Mouse (Mus musculus): ENCODE results near the gene Cope.

The Cope gene

DNA sequence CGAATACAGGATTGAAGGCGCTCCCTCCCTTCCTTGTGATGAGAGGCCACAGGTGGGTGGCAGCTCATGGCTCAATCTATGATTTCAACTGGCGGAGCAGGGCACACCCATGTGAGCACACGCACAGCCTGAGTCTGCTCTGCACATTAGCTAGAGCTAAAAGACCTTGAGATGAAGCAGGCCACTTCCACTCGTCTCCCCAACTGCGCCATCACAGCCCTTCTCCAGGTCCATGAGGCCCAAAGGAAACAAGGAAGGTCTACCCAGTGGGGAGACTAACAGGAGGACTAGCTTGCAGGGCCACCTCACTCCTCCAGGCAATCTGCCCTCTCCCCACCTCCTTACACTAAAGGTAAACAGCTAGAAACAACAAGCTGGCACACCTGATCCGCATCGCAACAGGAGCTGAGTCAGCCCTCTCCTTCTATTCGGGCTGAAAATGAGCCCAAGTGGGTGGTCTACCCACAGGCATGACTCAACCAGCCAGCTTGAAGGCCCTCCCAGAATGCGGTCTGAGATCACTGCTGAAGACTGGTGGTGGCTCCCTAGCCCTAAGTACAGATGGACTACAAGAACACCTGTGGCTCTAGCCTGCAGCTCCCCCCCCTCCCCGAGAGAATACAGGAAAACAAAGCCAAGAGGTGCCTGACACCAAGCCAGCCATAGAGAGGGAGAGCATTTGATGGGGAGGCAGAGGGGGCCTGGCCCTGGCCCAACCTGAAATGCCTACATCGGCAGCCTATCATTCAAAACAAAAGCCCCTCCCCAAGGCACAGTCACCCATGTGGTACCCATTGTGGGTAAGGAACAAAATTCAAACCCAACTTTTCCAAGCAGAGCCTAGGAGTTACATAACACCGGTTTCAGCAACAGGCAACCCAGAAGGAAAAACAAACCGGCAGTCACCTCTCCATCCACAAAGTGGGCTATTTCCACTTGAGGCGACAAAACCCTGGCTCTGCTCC is 49.0 kb downstream of the Cope start:
- POLR2A ChIA-PET = interaction anchor here in 3 of 4 experiments (0.5 to 3.6 kb wide), 26 partner anchors 8 to 452 kb away, joined by 3 to 27 read pairs (median 4); partner anchors contain the start of genes Rex1bd (in 2 of the 3), Ell (in 1 of the 3), Gdf1 (in 1 of the 3) and Uba52 (in 1 of the 3)
- CTCF ChIA-PET = interaction anchor here (0.6 to 2.5 kb wide), 13 partner anchors 8 to 493 kb away, joined by 3 to 14 read pairs (median 5); partner anchors contain the start of genes Homer3 (in 1 of the 4) and Rex1bd (in 1 of the 4)

DNA sequence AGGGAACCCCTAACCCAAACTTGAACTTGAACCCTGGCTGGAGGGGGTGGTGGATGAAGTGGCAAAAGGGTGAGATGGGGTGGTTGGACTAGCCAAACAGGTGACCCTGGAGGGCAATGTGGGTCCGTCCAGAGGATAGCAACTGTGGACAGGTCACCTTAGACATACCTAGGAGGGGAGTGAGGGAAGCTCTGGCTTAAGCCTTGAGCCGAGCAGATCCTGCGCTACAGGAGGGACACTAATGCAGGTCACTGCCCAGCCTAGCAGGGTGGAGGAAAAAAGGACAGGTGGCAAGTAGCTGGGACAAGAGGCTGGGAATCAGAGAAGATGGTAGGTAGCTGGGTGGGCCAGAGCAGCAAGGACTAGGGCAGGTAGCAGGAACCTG is 49.7 kb downstream of the Cope start:
- ChIA-PET POLR2A (interaction anchor here (0.6 to 3.6 kb wide), 30 partner anchors 8 to 355 kb away, joined by 3 to 27 read pairs (median 6); partner anchors contain the start of genes Jund (in 2 of the 4), Rex1bd (in 2 of the 4), Cers1 (in 1 of the 4) and Klhl26 (in 1 of the 4)), CTCF (interaction anchor here (0.7 to 2.5 kb wide), 12 partner anchors 8 to 154 kb away, joined by 3 to 17 read pairs (median 6); partner anchors contain the start of genes Gdf1 (in 1 of the 4), Homer3 (in 1 of the 4) and Rex1bd (in 1 of the 4))

GRCm38 (mm10) chr8:70352657-70353151 is 50.4 kb downstream of the Cope start:
- ChIA-PET POLR2A (interaction anchor here (0.6 to 3.6 kb wide), 72 partner anchors 8 to 920 kb away, joined by 3 to 27 read pairs (median 4); partner anchors contain the start of genes Cers1 (in 2 of the 4), Fkbp8 (in 2 of the 4), Homer3 (in 2 of the 4) and Jund (in 2 of the 4)), CTCF (interaction anchor here in 3 of 4 experiments (0.6 to 2.5 kb wide), 19 partner anchors 9 to 727 kb away, joined by 3 to 17 read pairs (median 5); partner anchors contain the start of genes Gdf1 (in 1 of the 3), Homer3 (in 1 of the 3), Rex1bd (in 1 of the 3) and Zfp868 (in 1 of the 3))

DNA sequence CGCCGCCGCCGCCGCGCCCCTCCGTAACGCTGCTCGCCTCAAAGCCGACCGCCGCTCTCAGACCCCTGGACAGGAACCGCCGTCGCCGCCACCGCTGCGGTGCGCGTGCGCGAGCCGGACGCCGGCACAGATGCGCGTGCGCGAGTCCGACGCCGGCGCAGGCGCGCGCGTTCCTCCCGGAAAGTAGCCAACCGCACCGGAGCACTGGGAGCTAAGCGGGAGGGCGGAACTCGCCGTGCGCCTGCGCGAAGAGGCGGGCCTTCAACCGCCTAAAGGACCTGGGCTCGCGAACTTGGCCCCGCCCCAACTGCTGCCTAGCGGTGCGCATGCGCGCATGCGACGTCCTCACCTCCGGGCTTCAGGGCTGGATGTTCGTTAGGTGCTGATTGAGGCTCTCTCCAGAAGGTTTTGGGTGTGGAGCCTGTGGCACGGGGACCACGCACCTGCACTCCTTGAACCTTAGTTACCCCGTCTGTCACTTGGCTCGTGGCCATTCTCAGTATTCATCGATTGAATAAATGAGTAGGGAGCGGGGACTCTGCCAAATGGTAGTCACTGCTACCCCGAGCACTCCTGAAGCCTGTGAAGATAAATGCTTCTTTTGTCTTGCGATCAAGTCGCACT is 51.0 kb downstream of the Cope start, which contains the start of gene Upf1:
Gene Upf1, minus strand, starts transcription at position 85 of the 624 bp plus-strand sequence.
- CTCF ChIA-PET = interaction anchor here in 3 of 4 experiments (0.6 to 2.5 kb wide), 22 partner anchors 8 to 728 kb away, joined by 3 to 17 read pairs (median 4); partner anchors contain the start of genes Gdf1 (in 1 of the 3), Homer3 (in 1 of the 3) and Zfp868 (in 1 of the 3)
- POLR2A ChIA-PET = interaction anchor here (0.6 to 3.6 kb wide), 77 partner anchors 7 to 919 kb away, joined by 3 to 27 read pairs (median 4); partner anchors contain the start of genes Homer3 (in 3 of the 4), Slc25a42 (in 3 of the 4), Cers1 (in 2 of the 4) and Fkbp8 (in 2 of the 4)

DNA sequence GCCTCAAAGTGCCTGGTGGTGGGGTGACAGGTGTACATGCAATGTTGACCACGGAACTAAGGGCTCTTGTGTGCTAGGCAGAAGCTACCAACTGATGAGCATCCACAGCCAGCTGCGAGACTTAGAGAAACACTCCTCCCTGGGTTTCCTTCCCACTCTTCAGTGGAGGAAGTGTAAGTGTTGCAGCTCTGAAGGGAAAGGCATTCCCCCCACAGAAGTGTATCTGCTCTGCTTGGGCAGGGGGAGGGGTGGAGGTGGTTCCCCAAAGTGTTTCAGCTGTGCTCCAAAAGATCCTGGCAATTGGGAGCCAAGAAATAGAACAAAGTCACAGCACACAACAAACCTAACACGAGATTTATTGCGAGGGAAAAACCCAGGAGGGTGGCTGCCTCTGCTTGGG is 51.7 kb downstream of the Cope start:
- ChIA-PET CTCF (interaction anchor here in 2 of 4 experiments (1.0 to 2.5 kb wide), 8 partner anchors 10 to 84 kb away, joined by 3 to 17 read pairs (median 3); partner anchors contain the start of gene Homer3 (in 1 of the 2)), POLR2A (interaction anchor here in 3 of 4 experiments (0.8 to 3.6 kb wide), 26 partner anchors 10 to 486 kb away, joined by 3 to 27 read pairs (median 5); partner anchors contain the start of genes Slc25a42 (in 2 of the 3), Arrdc2 (in 1 of the 3), Comp (in 1 of the 3) and Fkbp8 (in 1 of the 3))

GRCm38 (mm10) chr8:70356111-70356510 is 53.8 kb downstream of the Cope start:
- ChIA-PET POLR2A (interaction anchor here in 3 of 4 experiments (0.6 to 1.2 kb wide), 7 partner anchors 8 to 354 kb away, joined by 3 to 5 read pairs (median 3); partner anchors contain the start of gene Uba52 (in 1 of the 3)), CTCF (interaction anchor here in 2 of 4 experiments (0.6 to 1.1 kb wide), 4 partner anchors 10 to 529 kb away, joined by 3 to 6 read pairs (median 3); no protein-coding TSS in a partner anchor)

DNA sequence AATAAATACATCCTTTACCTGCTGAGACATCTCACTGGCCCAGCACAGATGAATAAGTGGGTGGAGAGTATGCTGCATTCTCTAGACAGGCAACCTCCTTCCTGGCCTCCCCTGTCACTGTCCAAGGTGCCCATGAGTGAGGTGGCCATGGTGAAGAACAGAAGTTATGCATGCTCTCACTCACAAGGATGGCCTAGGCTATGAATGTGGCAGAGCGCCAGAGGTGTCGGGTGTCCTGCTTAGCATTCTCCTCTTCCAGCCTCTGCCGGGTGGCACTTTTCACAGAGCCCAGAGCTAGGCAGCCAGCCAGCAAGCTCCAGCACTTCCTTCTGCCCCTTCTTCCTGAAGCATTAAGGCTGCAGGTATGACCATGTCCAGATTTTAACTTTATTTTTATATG is 57.1 kb downstream of the Cope start:
- CTCF ChIA-PET = interaction anchor here in 2 of 4 experiments (0.7 to 1.2 kb wide), 3 partner anchors 15 to 62 kb away, joined by 3 read pairs; no protein-coding TSS in a partner anchor
- POLR2A ChIA-PET = no interaction called here

DNA sequence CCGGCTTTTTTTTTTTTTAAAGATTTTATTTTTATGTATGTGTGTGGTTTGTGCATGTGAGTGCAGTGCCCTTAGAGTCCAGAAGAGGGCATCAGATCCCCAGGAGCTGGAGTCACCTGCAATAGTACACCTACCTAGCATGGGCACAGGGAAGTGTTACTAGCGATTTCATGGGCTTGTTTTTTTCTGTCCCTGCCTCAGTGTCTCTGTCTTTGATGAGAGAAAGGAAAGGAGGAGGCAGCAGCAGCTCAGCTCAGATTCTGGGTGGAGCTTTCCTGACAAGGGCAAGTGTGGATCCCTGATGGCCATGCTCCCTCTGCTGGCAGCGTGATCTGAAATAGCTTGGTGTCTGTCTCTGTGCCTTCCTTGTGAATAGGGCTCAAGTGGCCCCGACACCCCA is 58.5 kb downstream of the Cope start:
- ChIA-PET POLR2A (interaction anchor here (0.5 to 2.1 kb wide), 27 partner anchors 8 to 398 kb away, joined by 3 to 8 read pairs (median 4); partner anchors contain the start of genes Comp (in 2 of the 4), Jund (in 1 of the 4), Klhl26 (in 1 of the 4) and Slc25a42 (in 1 of the 4)), CTCF (interaction anchor here (0.5 to 2.1 kb wide), 122 partner anchors 8 to 519 kb away, joined by 3 to 25 read pairs (median 4); partner anchors contain the start of genes Rex1bd (in 3 of the 4), Comp (in 2 of the 4), Klhl26 (in 2 of the 4) and Tmem161a (in 2 of the 4))

GRCm38 (mm10) chr8:70361484-70362032 is 59.2 kb downstream of the Cope start:
- CTCF ChIA-PET = interaction anchor here (0.5 to 2.1 kb wide), 85 partner anchors 9 to 436 kb away, joined by 3 to 25 read pairs (median 4); partner anchors contain the start of genes Rex1bd (in 3 of the 4), Comp (in 2 of the 4), Cers1 (in 1 of the 4) and Ell (in 1 of the 4)
- POLR2A ChIA-PET = interaction anchor here (0.5 to 2.1 kb wide), 19 partner anchors 8 to 248 kb away, joined by 3 to 8 read pairs (median 4); partner anchors contain the start of genes Comp (in 3 of the 4), Uba52 (in 2 of the 4), Klhl26 (in 1 of the 4) and Slc25a42 (in 1 of the 4)
